Mouse (Mus musculus) spleen, embryonic (tissue): ENCODE measurements around the gene Olfr1229.

Experiments
- CTCF ChIA-PET: fragments of 350-600 bp; sonication (Branson Sonifier 250); formaldehyde crosslinking; loops from one replicate; lab custom pipeline; 2022; lab: Charles Lee

Gene Olfr1229

GRCm38 (mm10) chr2:89287914-89288313 is at the start of gene Olfr1229:
Gene Olfr1229, minus strand, starts transcription at chr2:89288014.
- CTCF ChIA-PET: no interaction called here

DNA sequence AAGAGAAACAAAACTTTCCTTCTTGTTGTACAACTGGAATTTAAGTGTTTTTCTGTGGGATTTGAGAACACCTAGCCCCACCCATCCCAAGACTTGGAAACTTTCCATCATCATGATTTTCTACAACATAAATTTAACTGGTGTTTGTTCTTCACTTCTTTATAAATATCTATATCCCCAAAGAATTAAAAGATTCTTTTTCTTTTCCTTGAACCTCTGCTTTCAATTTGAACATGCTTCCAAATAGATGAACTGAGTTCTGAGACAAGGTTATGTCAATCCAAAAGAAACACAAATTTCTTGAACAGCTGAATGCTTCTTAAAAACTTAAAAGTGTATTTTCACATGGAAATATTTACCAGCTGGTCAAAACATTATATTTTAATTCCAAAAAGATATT is 41.8 kb upstream of the Olfr1229 start, which contains the start of gene Olfr1232:
TSS of gene Olfr1232 (minus strand) at position 101 of the 400 bp plus-strand sequence.
- CTCF ChIA-PET: no interaction called here

DNA sequence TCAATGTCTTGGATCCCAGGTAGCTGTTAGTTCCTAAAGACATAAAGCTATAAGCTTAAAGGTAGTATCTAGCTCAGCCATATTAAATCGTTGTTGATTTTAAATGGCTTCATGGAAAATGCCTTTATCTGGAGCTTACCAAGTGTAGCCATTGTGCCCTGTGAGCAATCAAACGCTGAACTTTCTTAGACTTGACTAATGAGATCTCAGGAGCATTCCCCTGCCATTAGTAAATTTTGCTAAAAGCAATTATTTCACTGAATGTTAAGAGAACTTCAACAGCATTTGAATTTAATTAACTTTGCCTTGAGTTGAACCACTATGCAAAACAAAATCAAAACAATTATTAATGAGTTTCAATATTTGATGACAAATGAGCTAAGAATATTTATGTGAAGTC is 19.2 kb upstream of the Olfr1229 start, which contains the start of gene Olfr1231:
TSS of gene Olfr1231 (minus strand) at position 101 of the 400 bp plus-strand sequence.
- CTCF ChIA-PET: no interaction called here

GRCm38 (mm10) chr2:89297168-89297567 is 9.4 kb upstream of the Olfr1229 start, which contains the start of gene Olfr1230:
Gene Olfr1230, minus strand, starts transcription at chr2:89297268.
- CTCF ChIA-PET: no interaction called here

- CTCF ChIA-PET: interaction anchor here (0.6 kb wide), 1 partner anchor 1025 kb away, joined by 3 read pairs; no protein-coding TSS in a partner anchor
Observed at GRCm38 (mm10) chr2:89253962-89254361, 33.9 kb downstream of the Olfr1229 start, which contains the start of gene Olfr1228. Gene Olfr1228, minus strand, starts transcription at chr2:89254062.
